6 mouse cellular contexts compared by ENCODE assay signal in the genomic region with DNA sequence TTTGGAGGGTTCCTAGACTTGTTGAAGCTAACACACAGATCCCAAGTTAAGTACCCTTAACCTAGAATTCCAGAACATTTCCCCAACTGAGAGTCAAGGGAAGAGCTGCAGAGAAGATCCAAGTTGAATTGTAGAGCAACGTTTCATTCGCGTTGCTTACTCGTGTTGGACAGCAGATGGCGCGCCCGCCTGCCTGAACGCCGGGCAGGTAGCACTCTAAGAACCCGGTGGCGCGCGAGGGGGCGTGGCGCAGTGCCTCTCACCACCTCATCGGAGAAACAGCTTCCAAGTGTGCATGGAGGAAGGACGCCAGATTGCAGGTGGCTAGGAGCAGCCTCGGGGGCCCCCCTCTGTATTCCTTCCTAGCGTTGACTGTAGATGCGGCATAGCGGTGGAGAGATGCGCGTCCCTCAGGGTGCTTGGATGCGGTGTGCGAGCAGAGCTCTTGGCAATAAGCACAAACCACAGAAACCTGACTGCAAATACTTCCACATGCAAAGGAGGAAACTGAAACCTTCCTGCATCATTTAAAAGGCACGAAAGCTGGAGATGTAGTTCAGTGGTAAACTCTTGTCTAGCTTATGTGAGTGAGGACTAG.
ATAC-seq lines count a peak whose summit lies in the region.

No protein-coding gene starts in this region.

- ATAC-seq in common myeloid progenitor, adult 5-6 weeks (replicated peaks; ENCODE audit: low read depth, poor library complexity, severe bottlenecking): peak; percentile 72
- peak; percentile 75 for ATAC-seq in granulocyte monocyte progenitor cell, adult 5-6 weeks (replicated peaks; ENCODE audit: poor library complexity, severe bottlenecking)
- ATAC-seq in hematopoietic stem cell, adult 5-6 weeks (replicated peaks in 1 of 2; ENCODE audit: insufficient read depth in 1 of 2, low FRiP score in 2 of 2, low TSS enrichment in 1 of 2, low read depth in 1 of 2, poor library complexity in 2 of 2, severe bottlenecking in 2 of 2): peak; percentile 30 to 56; a peak in 1 of 4 replicates
- ATAC-seq in megakaryocyte, adult 5-6 weeks (ENCODE audit: poor library complexity, severe bottlenecking): peak; percentile 38
- ATAC-seq in megakaryocyte progenitor cell, adult 5-6 weeks (replicated peaks; ENCODE audit: poor library complexity): peak; percentile 65
- ATAC-seq in megakaryocyte-erythroid progenitor cell, adult 5-6 weeks (replicated peaks; ENCODE audit: low FRiP score, low TSS enrichment, poor library complexity, severe bottlenecking): peak; percentile 52

Comparison
In these comparisons a context has a peak if more than half of its experiments do, and no peak if none do; other contexts are left out.
1. Peak in every context shown above with its lines: ATAC-seq.